Mouse (Mus musculus) skeletal muscle tissue, adult 2 months (tissue): Measurements from ENCODE around the gene Vmn2r17.

ENCODE experiments used
- DNase-seq: peaks from one replicate; pipeline ENCODE4 v3.0.0-alpha.2; 2012; ENCODE audit warnings: low read depth, low spot score

The Vmn2r17 gene

GRCm38 (mm10) chr5:109419388-109419787 lies at the start of gene Vmn2r17:
Vmn2r17 (plus strand) TSS chr5:109419688.
- DNase-seq = no peak

- no peak for DNase-seq
Observed at GRCm38 (mm10) chr5:109466576-109467506, 47.4 kb downstream of the Vmn2r17 start.

- DNase-seq = no peak
Observed at GRCm38 (mm10) chr5:109506729-109507128, 87.2 kb downstream of the Vmn2r17 start.
